Mouse (Mus musculus): ENCODE results near the gene Pepd. TPM values are rescaled to one million over a fixed set of nuclear protein-coding genes. Genes with fewer than 3 reads are reported as not detected.

Pepd gene
- polyA plus RNA-seq, 1 experiment from 2014 or later, result 48.8 TPM

- Histone ChIP-seq H3K27ac (replicated peaks in 1 of 2; ENCODE audit: control insufficient read depth in 1 of 2, insufficient read depth in 1 of 2, low read depth in 2 of 2, low read length in 2 of 2) (peak overlapping the region; percentile 50 to 88), H3K36me3 (ENCODE audit: control insufficient read depth, insufficient read depth, low read length) (peaks cover 2% of the 10 kb centered on the region), H3K4me1 (ENCODE audit: control insufficient read depth in 2 of 2, insufficient read depth in 2 of 2, low read length in 2 of 2) (peaks cover 2 to 16% of the 10 kb centered on the region in 2 experiments; a peak in 3 of 4 replicates), H3K9me3 (ENCODE audit: control insufficient read depth, low read length) (no peaks in the 10 kb centered on the region), H3K9ac (ENCODE audit: low read length) (peak overlapping the region; percentile 92), H3K27me3 (ENCODE audit: control insufficient read depth, insufficient read depth, low read length) (no peaks in the 10 kb centered on the region), H3K4me2 (ENCODE audit: low read length) (peak overlapping the region; percentile 92), H3K4me3 (ENCODE audit: control insufficient read depth in 1 of 2, insufficient read depth in 1 of 2, low read depth in 1 of 2, low read length in 2 of 2) (peak overlapping the region; percentile 87 to 98)
- under 1% methylated on average over 68 of the region's 77 CpGs for WGBS
- ATAC-seq (ENCODE audit: insufficient number of reproducible peaks, insufficient read depth, low FRiP score, low read depth), result peak; percentile 78
Measured at GRCm38 (mm10) chr7:35055619-35056435, 143.6 kb downstream of the Pepd start.

- under 1% methylated on average over 53 of the region's 53 CpGs for WGBS
- no peaks in the 10 kb centered on the region for H3K36me3 ChIP-seq (ENCODE audit: control insufficient read depth, insufficient read depth, low read length)
- ATAC-seq (ENCODE audit: insufficient number of reproducible peaks, insufficient read depth, low FRiP score, low read depth), result peak; percentile 97
Measured at GRCm38 (mm10) chr7:35056436-35056864, 144.3 kb downstream of the Pepd start, which contains the start of gene Cebpg. Gene Cebpg (minus strand): TSS chr7:35056573.

GRCm38 (mm10) chr7:35056999-35057398, 144.8 kb downstream of the Pepd start:
- peak overlapping the region; percentile 82 for H3K4me2 ChIP-seq (ENCODE audit: low read length)
- no peaks in the 10 kb centered on the region for H3K36me3 ChIP-seq (ENCODE audit: control insufficient read depth, insufficient read depth, low read length)
- H3K27ac ChIP-seq (replicated peaks in 1 of 2; ENCODE audit: control insufficient read depth in 1 of 2, insufficient read depth in 1 of 2, low read depth in 2 of 2, low read length in 2 of 2), result peak overlapping the region; percentile 14 to 16; a peak in 2 of 4 replicates
- peak overlapping the region; percentile 92 for H3K9ac ChIP-seq (ENCODE audit: low read length)
- no peaks in the 10 kb centered on the region for H3K9me3 ChIP-seq (ENCODE audit: control insufficient read depth, low read length)
- 10% methylated on average over 10 of the region's 10 CpGs for WGBS
- H3K4me1 ChIP-seq (ENCODE audit: control insufficient read depth in 2 of 2, insufficient read depth in 2 of 2, low read length in 2 of 2), result peaks cover 2 to 16% of the 10 kb centered on the region in 2 experiments; a peak in 3 of 4 replicates
- peak overlapping the region; percentile 46 to 98 for H3K4me3 ChIP-seq (ENCODE audit: control insufficient read depth in 1 of 2, insufficient read depth in 1 of 2, low read depth in 1 of 2, low read length in 2 of 2)
- ATAC-seq (ENCODE audit: insufficient number of reproducible peaks, insufficient read depth, low FRiP score, low read depth), result no peak
- no peaks in the 10 kb centered on the region for H3K27me3 ChIP-seq (ENCODE audit: control insufficient read depth, insufficient read depth, low read length)

More at GRCm38 (mm10) chr7:35056436-35056864, 144.3 kb downstream of the Pepd start, which contains the start of gene Cebpg:
- Histone ChIP-seq H3K27ac (replicated peaks in 1 of 2; ENCODE audit: control insufficient read depth in 1 of 2, insufficient read depth in 1 of 2, low read depth in 2 of 2, low read length in 2 of 2) (peak within 1 kb of the TSS; percentile 50 to 88), H3K27me3 (ENCODE audit: control insufficient read depth, insufficient read depth, low read length) (no peaks in the 10 kb centered on the region), H3K4me2 (ENCODE audit: low read length) (peak within 1 kb of the TSS; percentile 92), H3K4me1 (ENCODE audit: control insufficient read depth in 2 of 2, insufficient read depth in 2 of 2, low read length in 2 of 2) (peaks cover 2 to 16% of the 10 kb centered on the region in 2 experiments; a peak in 3 of 4 replicates), H3K9me3 (ENCODE audit: control insufficient read depth, low read length) (no peaks in the 10 kb centered on the region), H3K9ac (ENCODE audit: low read length) (peak within 1 kb of the TSS; percentile 92), H3K4me3 (ENCODE audit: control insufficient read depth in 1 of 2, insufficient read depth in 1 of 2, low read depth in 1 of 2, low read length in 2 of 2) (peak within 1 kb of the TSS; percentile 87 to 98)

DNA sequence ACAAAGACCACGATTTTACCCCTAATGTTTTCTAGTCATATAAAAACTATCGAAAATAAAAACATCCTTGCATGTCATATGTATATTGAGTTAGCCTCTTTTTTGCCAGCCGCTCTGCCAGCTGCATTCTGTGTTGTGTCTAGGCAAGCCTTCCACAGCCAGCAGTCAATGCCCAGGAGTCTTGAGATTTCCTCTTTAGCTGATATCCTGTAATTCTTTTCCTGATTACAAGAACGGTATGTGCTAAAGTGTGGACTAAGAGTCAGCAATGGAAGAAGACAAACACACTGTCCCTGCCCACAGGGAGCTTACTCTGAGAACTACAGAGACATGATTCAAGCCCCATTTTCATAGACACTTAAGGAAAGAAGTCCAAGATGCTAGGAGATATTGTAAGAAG, 145.4 kb downstream of the Pepd start:
- H3K4me1 ChIP-seq (ENCODE audit: control insufficient read depth in 2 of 2, insufficient read depth in 2 of 2, low read length in 2 of 2), result peaks cover 2 to 16% of the 10 kb centered on the region in 2 experiments; a peak in 3 of 4 replicates
- H3K9me3 ChIP-seq (ENCODE audit: control insufficient read depth, low read length), result no peaks in the 10 kb centered on the region
- H3K27me3 ChIP-seq (ENCODE audit: control insufficient read depth, insufficient read depth, low read length), result no peaks in the 10 kb centered on the region
- no peaks in the 10 kb centered on the region for H3K36me3 ChIP-seq (ENCODE audit: control insufficient read depth, insufficient read depth, low read length)
- no peak overlapping the region for H3K4me2 ChIP-seq (ENCODE audit: low read length)
- no peak overlapping the region for H3K27ac ChIP-seq (replicated peaks in 1 of 2; ENCODE audit: control insufficient read depth in 1 of 2, insufficient read depth in 1 of 2, low read depth in 2 of 2, low read length in 2 of 2)
- no peak for ATAC-seq (ENCODE audit: insufficient number of reproducible peaks, insufficient read depth, low FRiP score, low read depth)
- H3K4me3 ChIP-seq (ENCODE audit: control insufficient read depth in 1 of 2, insufficient read depth in 1 of 2, low read depth in 1 of 2, low read length in 2 of 2), result no peak overlapping the region
- no peak overlapping the region for H3K9ac ChIP-seq (ENCODE audit: low read length)
- WGBS, result 72% methylated on average over 4 of the region's 4 CpGs

DNA sequence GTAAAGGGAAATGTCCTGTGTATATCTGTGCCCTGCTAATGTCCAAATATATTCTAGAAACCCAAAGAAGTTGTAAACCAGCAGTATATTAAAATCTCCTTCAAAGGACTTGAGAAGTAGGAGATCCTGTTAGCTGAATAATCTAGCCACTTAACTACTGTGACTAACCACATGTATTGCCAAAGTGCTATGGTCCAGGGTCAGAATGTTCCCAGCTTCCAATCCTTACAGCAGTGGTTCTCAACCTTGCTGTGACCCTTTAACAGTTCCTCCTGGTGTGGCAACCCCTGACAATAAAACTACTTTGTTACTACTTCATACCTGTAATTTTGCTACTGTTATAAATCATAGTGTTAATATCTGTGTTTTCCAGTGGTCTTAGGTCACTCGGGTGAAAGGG, 146.2 kb downstream of the Pepd start:
- no peak overlapping the region for H3K4me3 ChIP-seq (ENCODE audit: control insufficient read depth in 1 of 2, insufficient read depth in 1 of 2, low read depth in 1 of 2, low read length in 2 of 2)
- WGBS, result 79% methylated on average over 1 of the region's 1 CpGs

DNA sequence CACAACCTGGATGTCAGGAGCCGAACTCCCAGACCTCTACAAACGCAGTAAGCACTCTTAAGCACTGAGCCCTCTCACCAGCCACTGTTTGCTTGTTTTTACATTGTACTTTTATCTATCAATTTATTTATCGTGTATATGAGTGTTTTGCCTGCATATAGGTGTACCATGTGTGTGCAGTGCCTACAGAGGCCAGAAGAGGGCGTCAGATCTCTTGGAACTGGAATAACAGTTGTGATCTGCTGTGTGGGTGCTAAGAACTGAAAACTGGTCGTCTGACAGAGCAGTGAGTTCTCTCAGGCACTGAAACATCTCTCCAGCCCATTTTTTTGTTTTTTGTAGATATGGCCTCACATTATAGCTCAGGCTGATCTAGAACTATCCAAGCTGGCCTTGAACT, 147.3 kb downstream of the Pepd start:
- no peak for ATAC-seq (ENCODE audit: insufficient number of reproducible peaks, insufficient read depth, low FRiP score, low read depth)
- Histone ChIP-seq H3K27me3 (ENCODE audit: control insufficient read depth, insufficient read depth, low read length) (no peaks in the 10 kb centered on the region), H3K9me3 (ENCODE audit: control insufficient read depth, low read length) (no peaks in the 10 kb centered on the region), H3K4me3 (ENCODE audit: control insufficient read depth in 1 of 2, insufficient read depth in 1 of 2, low read depth in 1 of 2, low read length in 2 of 2) (no peak overlapping the region), H3K4me2 (ENCODE audit: low read length) (no peak overlapping the region), H3K36me3 (ENCODE audit: control insufficient read depth, insufficient read depth, low read length) (no peaks in the 10 kb centered on the region), H3K4me1 (ENCODE audit: control insufficient read depth in 2 of 2, insufficient read depth in 2 of 2, low read length in 2 of 2) (peaks cover 2 to 12% of the 10 kb centered on the region in 2 experiments; a peak in 3 of 4 replicates), H3K27ac (replicated peaks in 1 of 2; ENCODE audit: control insufficient read depth in 1 of 2, insufficient read depth in 1 of 2, low read depth in 2 of 2, low read length in 2 of 2) (no peak overlapping the region), H3K9ac (ENCODE audit: low read length) (no peak overlapping the region)
- WGBS, result 68% methylated on average over 5 of the region's 5 CpGs

More for the DNA sequence above, 146.2 kb downstream of the Pepd start:
- ATAC-seq (ENCODE audit: insufficient number of reproducible peaks, insufficient read depth, low FRiP score, low read depth), result no peak
- no peaks in the 10 kb centered on the region for H3K27me3 ChIP-seq (ENCODE audit: control insufficient read depth, insufficient read depth, low read length)
- no peak overlapping the region for H3K27ac ChIP-seq (replicated peaks in 1 of 2; ENCODE audit: control insufficient read depth in 1 of 2, insufficient read depth in 1 of 2, low read depth in 2 of 2, low read length in 2 of 2)
- H3K9ac ChIP-seq (ENCODE audit: low read length), result no peak overlapping the region
- no peak overlapping the region for H3K4me2 ChIP-seq (ENCODE audit: low read length)
- H3K36me3 ChIP-seq (ENCODE audit: control insufficient read depth, insufficient read depth, low read length), result no peaks in the 10 kb centered on the region
- peaks cover 2 to 16% of the 10 kb centered on the region in 2 experiments; a peak in 3 of 4 replicates for H3K4me1 ChIP-seq (ENCODE audit: control insufficient read depth in 2 of 2, insufficient read depth in 2 of 2, low read length in 2 of 2)
- no peaks in the 10 kb centered on the region for H3K9me3 ChIP-seq (ENCODE audit: control insufficient read depth, low read length)

DNA sequence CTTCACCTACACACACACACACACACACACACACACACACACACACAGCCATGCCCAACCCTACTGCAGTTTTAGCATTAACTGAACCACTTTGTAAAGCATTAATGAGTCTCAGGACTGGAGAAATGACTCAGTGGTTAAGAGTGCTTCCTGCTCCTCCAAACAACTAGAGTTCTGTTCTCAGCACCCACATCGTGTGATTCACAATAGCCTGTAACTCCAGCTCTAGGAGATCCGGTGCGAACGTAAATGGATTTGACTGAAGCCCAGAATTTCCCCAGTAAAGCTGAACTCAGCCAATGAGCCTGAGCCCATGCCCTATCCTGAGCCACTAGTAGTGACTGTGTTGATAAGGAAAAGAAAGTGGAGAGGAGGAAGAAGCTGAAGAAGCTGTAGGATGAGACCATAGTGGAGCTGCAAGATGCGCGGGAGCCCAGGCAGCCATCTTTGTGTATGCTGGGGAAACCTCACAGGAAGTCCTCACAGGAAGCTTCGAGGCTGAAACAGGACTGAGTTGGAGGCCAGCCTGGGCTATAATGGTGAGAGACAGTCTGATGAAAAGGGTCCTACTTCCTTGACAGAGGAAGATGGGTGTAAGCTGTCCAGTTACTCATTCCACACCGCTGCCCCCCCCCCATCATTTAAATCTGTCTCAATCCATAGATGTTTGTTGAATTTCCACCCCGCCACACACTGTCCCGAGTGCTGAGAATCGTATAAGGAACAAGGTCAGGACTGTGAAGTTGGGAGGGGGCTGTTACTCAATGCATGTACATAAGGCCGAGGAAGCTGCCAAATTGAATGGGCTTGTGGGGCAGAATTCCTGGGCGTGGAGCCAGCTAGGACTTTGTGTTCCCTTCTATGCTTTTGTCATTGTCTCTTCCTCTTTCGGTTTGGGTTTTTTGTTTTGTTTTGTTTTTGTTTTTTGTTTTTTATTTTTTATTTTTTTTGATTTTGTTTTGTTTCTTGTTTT, 152.4 kb downstream of the Pepd start:
- Histone ChIP-seq H3K27ac (replicated peaks in 1 of 2; ENCODE audit: control insufficient read depth in 1 of 2, insufficient read depth in 1 of 2, low read depth in 2 of 2, low read length in 2 of 2) (no peak overlapping the region), H3K9ac (ENCODE audit: low read length) (no peak overlapping the region), H3K4me3 (ENCODE audit: control insufficient read depth in 1 of 2, insufficient read depth in 1 of 2, low read depth in 1 of 2, low read length in 2 of 2) (no peak overlapping the region), H3K9me3 (ENCODE audit: control insufficient read depth, low read length) (no peaks in the 10 kb centered on the region), H3K4me1 (ENCODE audit: control insufficient read depth in 2 of 2, insufficient read depth in 2 of 2, low read length in 2 of 2) (no peaks in the 10 kb centered on the region), H3K36me3 (ENCODE audit: control insufficient read depth, insufficient read depth, low read length) (no peaks in the 10 kb centered on the region), H3K4me2 (ENCODE audit: low read length) (no peak overlapping the region), H3K27me3 (ENCODE audit: control insufficient read depth, insufficient read depth, low read length) (no peaks in the 10 kb centered on the region)
- 72% methylated on average over 14 of the region's 14 CpGs for WGBS
- ATAC-seq (ENCODE audit: insufficient number of reproducible peaks, insufficient read depth, low FRiP score, low read depth), result no peak
